In the genomic region with DNA sequence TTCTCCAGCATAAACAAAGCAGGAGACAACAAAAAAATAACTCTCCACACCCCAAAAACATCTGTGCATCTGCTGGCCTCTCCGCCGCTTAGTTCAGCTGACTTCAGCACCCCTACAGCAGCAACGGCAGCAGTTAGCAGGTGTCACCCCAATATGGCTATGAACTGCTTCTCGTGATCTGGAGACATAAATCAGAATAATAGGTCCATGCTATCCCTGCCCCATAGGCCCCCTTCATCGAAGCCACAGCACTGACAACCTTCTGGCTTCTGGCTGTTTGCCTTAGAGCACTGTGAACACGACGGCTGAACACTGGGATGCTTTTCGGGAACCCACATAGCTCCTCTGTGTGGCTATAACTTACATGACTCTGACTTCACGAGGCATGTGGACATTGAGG, we compare ENCODE assay signal across 29 mouse cellular contexts.
DNase-seq lines count a peak whose midpoint lies in the region; ATAC-seq and TF ChIP-seq lines count a peak whose summit lies in the region.
"Had no signal": no experiment of that assay in that cellular context is flagged by ENCODE, and none has a peak within 500 bp of the region (broad histone marks: within the 10 kb centered on the region; RNA-seq: fewer than 3 reads in every experiment).

No protein-coding gene starts in this region.

- no peak overlapping the region for H3K4me3 ChIP-seq in hindbrain, embryonic 13.5 days
- H3K4me3 ChIP-seq in hindbrain, embryonic 10.5 days: no peak overlapping the region
- H3K4me3 ChIP-seq in stomach, embryonic 15.5 days (replicated peaks): no peak overlapping the region
- no peak overlapping the region for H3K4me3 ChIP-seq in stomach, postnatal 0 days (ENCODE audit: low read depth, low read length)
- H3K4me3 ChIP-seq in limb, embryonic 13.5 days: no peak overlapping the region
- no peak overlapping the region for H3K4me3 ChIP-seq in forebrain, embryonic 10.5 days
- H3K4me3 ChIP-seq: heart, embryonic 10.5 days; heart, embryonic 15.5 days; kidney, embryonic 15.5 days; left cerebral cortex, adult 2 months; limb, embryonic 15.5 days; liver, embryonic 13.5 days; midbrain, embryonic 13.5 days had no signal

- no peaks in the 10 kb centered on the region for H3K36me3 ChIP-seq in hindbrain, embryonic 13.5 days
- no peaks in the 10 kb centered on the region for H3K36me3 ChIP-seq in hindbrain, embryonic 10.5 days
- no peaks in the 10 kb centered on the region for H3K36me3 ChIP-seq in stomach, embryonic 15.5 days
- no peaks in the 10 kb centered on the region for H3K36me3 ChIP-seq in stomach, postnatal 0 days (ENCODE audit: control insufficient read depth, insufficient read depth, low read length)
- H3K36me3 ChIP-seq in limb, embryonic 13.5 days: no peaks in the 10 kb centered on the region
- H3K36me3 ChIP-seq in forebrain, embryonic 10.5 days (replicated peaks): no peaks in the 10 kb centered on the region
- H3K36me3 ChIP-seq: G1E; heart, embryonic 10.5 days; heart, embryonic 15.5 days; kidney, embryonic 15.5 days; limb, embryonic 15.5 days; liver, embryonic 13.5 days; midbrain, embryonic 13.5 days had no signal

- H3K27me3 ChIP-seq in hindbrain, embryonic 13.5 days: no peaks in the 10 kb centered on the region
- H3K27me3 ChIP-seq in hindbrain, embryonic 10.5 days (ENCODE audit: insufficient read depth, poor library complexity, severe bottlenecking): no peaks in the 10 kb centered on the region
- H3K27me3 ChIP-seq in stomach, embryonic 15.5 days (replicated peaks): no peaks in the 10 kb centered on the region
- H3K27me3 ChIP-seq in stomach, postnatal 0 days (ENCODE audit: control insufficient read depth, insufficient read depth, low read length): no peaks in the 10 kb centered on the region
- peaks cover 3% of the 10 kb centered on the region; the same call in 1 of the 2 replicates for H3K27me3 ChIP-seq in limb, embryonic 13.5 days
- H3K27me3 ChIP-seq in forebrain, embryonic 10.5 days (ENCODE audit: poor library complexity, severe bottlenecking): no peaks in the 10 kb centered on the region
- H3K27me3 ChIP-seq: heart, embryonic 15.5 days; kidney, embryonic 15.5 days; limb, embryonic 15.5 days; liver, embryonic 13.5 days; midbrain, embryonic 13.5 days had no signal

- 72% methylated on average over 9 of the region's 9 CpGs for WGBS in hindbrain, embryonic 13.5 days
- WGBS in hindbrain, embryonic 10.5 days: 85% methylated on average over 9 of the region's 9 CpGs
- 66% methylated on average over 9 of the region's 9 CpGs for WGBS in stomach, embryonic 15.5 days
- 71% methylated on average over 9 of the region's 9 CpGs for whole genome bisulfite sequencing in stomach, postnatal 0 days
- WGBS in limb, embryonic 13.5 days: 42% methylated on average over 9 of the region's 9 CpGs
- 84% methylated on average over 9 of the region's 9 CpGs for WGBS in forebrain, embryonic 10.5 days

- H3K27ac ChIP-seq in hindbrain, embryonic 13.5 days: peak overlapping the region; percentile 48
- H3K27ac ChIP-seq in hindbrain, embryonic 10.5 days: no peak overlapping the region
- 0 out of 2 replicates have a peak overlapping the region, but pooled peaks have one; percentile 18 for H3K27ac ChIP-seq in stomach, embryonic 15.5 days
- H3K27ac ChIP-seq in stomach, postnatal 0 days (replicated peaks): no peak overlapping the region
- H3K27ac ChIP-seq in limb, embryonic 13.5 days: peak overlapping the region; percentile 67
- H3K27ac ChIP-seq in forebrain, embryonic 10.5 days: no peak overlapping the region
- H3K27ac ChIP-seq: heart, embryonic 10.5 days; heart, embryonic 15.5 days; kidney, embryonic 15.5 days; left cerebral cortex, adult 2 months; liver, embryonic 13.5 days; macrophage; midbrain, embryonic 13.5 days had no signal

- ATAC-seq in hindbrain, embryonic 13.5 days (ENCODE audit: low FRiP score): no peak
- ATAC-seq in stomach, embryonic 15.5 days (ENCODE audit: insufficient read depth, low FRiP score, low read depth): no peak
- ATAC-seq in stomach, postnatal 0 days (ENCODE audit: low FRiP score, low TSS enrichment): no peak
- ATAC-seq in limb, embryonic 13.5 days (ENCODE audit: low FRiP score, low read depth): no peak
- ATAC-seq: forebrain, embryonic 14.5 days had no signal

- no peak overlapping the region for H3K4me2 ChIP-seq in hindbrain, embryonic 13.5 days
- H3K4me2 ChIP-seq in stomach, embryonic 15.5 days: no peak overlapping the region
- H3K4me2 ChIP-seq in stomach, postnatal 0 days (replicated peaks; ENCODE audit: low read depth): no peak overlapping the region
- no peak overlapping the region for H3K4me2 ChIP-seq in limb, embryonic 13.5 days (replicated peaks)
- H3K4me2 ChIP-seq: heart, embryonic 15.5 days; kidney, embryonic 15.5 days; limb, embryonic 15.5 days; liver, embryonic 13.5 days; midbrain, embryonic 13.5 days had no signal

- peaks cover 27% of the 10 kb centered on the region for H3K4me1 ChIP-seq in hindbrain, embryonic 13.5 days (replicated peaks)
- peaks cover 11% of the 10 kb centered on the region for H3K4me1 ChIP-seq in hindbrain, embryonic 10.5 days (replicated peaks)
- 0 out of 2 replicates have a peak, but pooled peaks cover 12% of the 10 kb centered on the region for H3K4me1 ChIP-seq in stomach, embryonic 15.5 days
- no peaks in the 10 kb centered on the region for H3K4me1 ChIP-seq in stomach, postnatal 0 days (replicated peaks; ENCODE audit: control insufficient read depth, insufficient read depth)
- H3K4me1 ChIP-seq in limb, embryonic 13.5 days: peaks cover 35% of the 10 kb centered on the region
- H3K4me1 ChIP-seq in forebrain, embryonic 10.5 days: peaks cover 12% of the 10 kb centered on the region
- H3K4me1 ChIP-seq: heart, embryonic 15.5 days; liver, embryonic 13.5 days had no signal

- DNase-seq in hindbrain, embryonic 10.5 days (ENCODE audit: low spot score): no peak
- no peak for DNase-seq in stomach, postnatal 0 days (ENCODE audit: low spot score)
- no peak for DNase-seq in thymus, adult 18-20 months
- DNase-seq in forebrain, embryonic 10.5 days (ENCODE audit: extremely low spot score, low spot score): no peak
- no peak for DNase-seq in layer of hippocampus, adult 8-10 months (ENCODE audit: low spot score in 2 of 2)
- DNase-seq: adrenal gland, adult 8-10 months; cerebellum, adult 2 months; cerebellum, postnatal 36 days; gastrocnemius, postnatal 14 days; kidney, adult 18-20 months; kidney, postnatal 25 days; liver, embryonic 13.5 days; lung, adult 2 months; lung, postnatal 10 days; right cerebral cortex, postnatal 14 days; thymus, adult 2 months; thymus, postnatal 4 days had no signal

- no peak for TF ChIP-seq EP300 in stomach, postnatal 0 days (optimal IDR thresholded peaks at IDR 0.05)

- H3K9ac ChIP-seq in hindbrain, embryonic 13.5 days: no peak overlapping the region
- H3K9ac ChIP-seq in stomach, embryonic 15.5 days: no peak overlapping the region
- no peak overlapping the region for H3K9ac ChIP-seq in stomach, postnatal 0 days (ENCODE audit: low read length)
- no peak overlapping the region for H3K9ac ChIP-seq in limb, embryonic 13.5 days
- H3K9ac ChIP-seq: heart, embryonic 15.5 days; kidney, embryonic 15.5 days; limb, embryonic 15.5 days; liver, embryonic 13.5 days; midbrain, embryonic 13.5 days had no signal

- no peak for TF ChIP-seq CTCF in stomach, postnatal 0 days (IDR thresholded peaks at IDR 0.05; ENCODE audit: low read depth)

- no peaks in the 10 kb centered on the region for H3K9me3 ChIP-seq in hindbrain, embryonic 13.5 days
- no peaks in the 10 kb centered on the region for H3K9me3 ChIP-seq in hindbrain, embryonic 10.5 days
- H3K9me3 ChIP-seq in stomach, embryonic 15.5 days: no peaks in the 10 kb centered on the region
- H3K9me3 ChIP-seq in stomach, postnatal 0 days (ENCODE audit: control insufficient read depth, low read length): no peaks in the 10 kb centered on the region
- no peaks in the 10 kb centered on the region for H3K9me3 ChIP-seq in limb, embryonic 13.5 days
- H3K9me3 ChIP-seq in forebrain, embryonic 10.5 days: no peaks in the 10 kb centered on the region
- H3K9me3 ChIP-seq: heart, embryonic 10.5 days; heart, embryonic 15.5 days; kidney, embryonic 15.5 days; limb, embryonic 15.5 days; liver, embryonic 13.5 days; midbrain, embryonic 13.5 days had no signal

Comparison
In these comparisons a context has a peak if more than half of its experiments do, and no peak if none do; other contexts are left out.
1. H3K27ac ChIP-seq: peak in hindbrain, embryonic 13.5 days (single experiment), stomach, embryonic 15.5 days (single experiment) and limb, embryonic 13.5 days (single experiment); none in hindbrain, embryonic 10.5 days (single experiment), stomach, postnatal 0 days (single experiment) and forebrain, embryonic 10.5 days (single experiment).